In the genomic region with DNA sequence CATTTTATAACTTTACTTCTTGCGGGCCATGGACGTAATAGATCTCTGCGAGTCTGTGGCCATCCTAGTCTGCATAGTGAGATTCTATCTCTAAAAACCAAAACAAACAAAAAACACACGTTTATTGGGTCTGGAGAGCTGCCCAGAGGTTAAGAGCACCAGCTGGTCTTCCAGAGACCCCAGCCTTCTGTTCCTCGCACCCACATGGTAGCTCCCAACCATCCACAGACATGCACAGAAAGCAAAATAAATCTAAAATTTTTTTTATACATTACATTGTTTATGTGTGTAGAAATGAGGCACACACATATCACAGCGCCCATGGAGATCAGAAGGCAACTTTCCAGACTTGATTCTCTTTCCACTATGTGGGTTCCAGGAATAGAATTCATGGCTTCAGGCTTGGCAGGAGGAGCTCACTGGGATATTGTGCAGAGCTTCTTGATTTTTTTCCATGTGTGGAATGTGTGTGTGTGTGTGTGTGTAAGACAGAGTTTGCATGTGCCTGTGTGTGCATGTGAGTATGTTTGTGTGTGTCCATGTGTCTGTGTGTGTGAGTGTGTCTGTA, we compare ENCODE assay signal across 8 mouse cellular contexts. TPM values are rescaled to one million over a fixed set of nuclear protein-coding genes. Genes with fewer than 3 reads are reported as not detected.
DNase-seq lines count a peak whose midpoint lies in the region; ATAC-seq and TF ChIP-seq lines count a peak whose summit lies in the region.

No protein-coding gene starts in this region.

- H3K36me3 ChIP-seq in lung, postnatal 0 days (ENCODE audit: insufficient read depth, low read length), result no peaks in the 10 kb centered on the region
- no peaks in the 10 kb centered on the region for H3K36me3 ChIP-seq in liver, embryonic 12.5 days

- H3K4me1 ChIP-seq in lung, postnatal 0 days (ENCODE audit: insufficient read depth, low read depth, low read length), result peaks cover 19% of the 10 kb centered on the region
- H3K4me1 ChIP-seq in liver, embryonic 12.5 days, result peaks cover 60% of the 10 kb centered on the region

- no peak for ATAC-seq in lung, postnatal 0 days
- no peak for ATAC-seq in liver, embryonic 12.5 days

- TF ChIP-seq EP300 in lung, postnatal 0 days (IDR thresholded peaks at IDR 0.05), result no peak

- peak; percentile 45 for DNase-seq in cerebellum, adult 11-12 months
- DNase-seq in cerebellum, adult 9-10 months, result no peak
- DNase-seq in lung, postnatal 0 days (ENCODE audit: low spot score), result no peak
- DNase-seq in lung, postnatal 25 days (ENCODE audit: low spot score), result no peak
- no peak for DNase-seq in adrenal gland, postnatal 4 days (ENCODE audit: low spot score in 2 of 2)
- no peak for DNase-seq in retina, postnatal 1 day
- DNase-seq in right cerebral cortex, postnatal 25 days, result no peak

- no peaks in the 10 kb centered on the region for H3K9me3 ChIP-seq in lung, postnatal 0 days (ENCODE audit: low read length)
- H3K9me3 ChIP-seq in liver, embryonic 12.5 days (replicated peaks), result no peaks in the 10 kb centered on the region

- H3K4me2 ChIP-seq in lung, postnatal 0 days (replicated peaks; ENCODE audit: low read depth, low read length), result peak overlapping the region; percentile 77
- H3K4me2 ChIP-seq in liver, embryonic 12.5 days, result peak overlapping the region; percentile 92

- H3K27me3 ChIP-seq in lung, postnatal 0 days (replicated peaks; ENCODE audit: insufficient read depth, low read length), result 0 out of 2 replicates have a peak, but pooled peaks cover 12% of the 10 kb centered on the region
- peaks cover 43% of the 10 kb centered on the region for H3K27me3 ChIP-seq in liver, embryonic 12.5 days (replicated peaks)

- H3K9ac ChIP-seq in lung, postnatal 0 days (replicated peaks; ENCODE audit: low read depth), result no peak overlapping the region
- 0 out of 2 replicates have a peak overlapping the region, but pooled peaks have one; percentile 29 for H3K9ac ChIP-seq in liver, embryonic 12.5 days

- TF ChIP-seq CTCF in lung, postnatal 0 days (IDR thresholded peaks at IDR 0.05), result no peak

- 59% methylated on average over 6 of the region's 6 CpGs for WGBS in lung, postnatal 0 days
- WGBS in liver, embryonic 12.5 days (ENCODE audit: insufficient replicate concordance), result 64% methylated on average over 6 of the region's 6 CpGs

- 0 out of 2 replicates have a peak overlapping the region, but pooled peaks have one; percentile 39 for H3K4me3 ChIP-seq in lung, postnatal 0 days (ENCODE audit: low read depth, low read length)
- H3K4me3 ChIP-seq in liver, embryonic 12.5 days, result peak overlapping the region; percentile 58; the same call in 1 of the 2 replicates

- no peak overlapping the region for H3K27ac ChIP-seq in lung, postnatal 0 days (ENCODE audit: low read length)
- no peak overlapping the region for H3K27ac ChIP-seq in liver, embryonic 12.5 days

RNA-seq across cellular contexts. Expression of a gene that starts 0.7 kb away (rescaled TPM):
- 0.35 and 0.46 TPM in 2 replicates for polyA plus RNA-seq in lung, postnatal 0 days (2015; fragmentation: Nextera tagmentation; extraction: Ambion mirVana)
- 0.22 and 0.31 TPM in 2 replicates for polyA plus RNA-seq in liver, embryonic 12.5 days (2016; fragmentation: Nextera tagmentation; extraction: Ambion mirVana)
- 10 to 100 TPM; 11.7 to 12.9 TPM for total RNA-seq in adrenal gland, postnatal 4 days (2021)

RNA-seq across cellular contexts. Expression of a gene that starts 3.8 kb away (rescaled TPM):
- 7.7 and 10.0 TPM in 2 replicates for polyA plus RNA-seq in lung, postnatal 0 days (2015; fragmentation: Nextera tagmentation; extraction: Ambion mirVana)
- polyA plus RNA-seq in liver, embryonic 12.5 days (2016; fragmentation: Nextera tagmentation; extraction: Ambion mirVana), result 9.2 and 10.4 TPM in 2 replicates
- total RNA-seq in adrenal gland, postnatal 4 days (2021), result 10 to 100 TPM; 17.7 to 19.3 TPM

RNA-seq across cellular contexts. Expression of a gene that starts 16.8 kb away (rescaled TPM):
- 2.9 and 3.9 TPM in 2 replicates for polyA plus RNA-seq in lung, postnatal 0 days (2015; fragmentation: Nextera tagmentation; extraction: Ambion mirVana)
- 1.5 and 2.1 TPM in 2 replicates for polyA plus RNA-seq in liver, embryonic 12.5 days (2016; fragmentation: Nextera tagmentation; extraction: Ambion mirVana)
- total RNA-seq in adrenal gland, postnatal 4 days (2021), result 1 to 10 TPM; 6.8 to 8.5 TPM

RNA-seq across cellular contexts. Expression of a gene that starts 29.3 kb away (rescaled TPM):
- polyA plus RNA-seq in lung, postnatal 0 days (2015; fragmentation: Nextera tagmentation; extraction: Ambion mirVana), result 11.7 and 12.1 TPM in 2 replicates
- polyA plus RNA-seq in liver, embryonic 12.5 days (2016; fragmentation: Nextera tagmentation; extraction: Ambion mirVana), result 3.6 and 4.2 TPM in 2 replicates
- 1 to 10 TPM; 4.4 to 5.0 TPM for total RNA-seq in adrenal gland, postnatal 4 days (2021)

RNA-seq across cellular contexts. Expression of a gene that starts 53.3 kb away (rescaled TPM):
- 1.4 and 1.8 TPM in 2 replicates for polyA plus RNA-seq in lung, postnatal 0 days (2015; fragmentation: Nextera tagmentation; extraction: Ambion mirVana)
- polyA plus RNA-seq in liver, embryonic 12.5 days (2016; fragmentation: Nextera tagmentation; extraction: Ambion mirVana), result 19.5 and 20.6 TPM in 2 replicates
- total RNA-seq in adrenal gland, postnatal 4 days (2021), result 1 to 10 TPM; 8.4 to 9.8 TPM
